Mouse (Mus musculus): Measurements from ENCODE around the gene Gstcd. TPM values are rescaled to one million over a fixed set of nuclear protein-coding genes. Genes with fewer than 3 reads are reported as not detected.

Gene Gstcd
- polyA plus RNA-seq (2015; fragmentation: Nextera tagmentation; extraction: Ambion mirVana), result 2.0 TPM in 2 replicates

GRCm38 (mm10) chr3:133091664-133092273 lies at the start of gene Gstcd, which contains the start of gene Ints12:
TSS of gene Gstcd (minus strand) at chr3:133092033.
TSS of gene Ints12 (plus strand) at chr3:133091840.
- TF ChIP-seq EP300 (IDR thresholded peaks at IDR 0.05) (peak; percentile 62), CTCF (IDR thresholded peaks at IDR 0.05) (no peak)
- Histone ChIP-seq H3K27me3 (replicated peaks; ENCODE audit: insufficient read depth, low read length) (no peaks in the 10 kb centered on the region), H3K27ac (ENCODE audit: low read length) (peak within 1 kb of the TSS; percentile 90), H3K4me3 (ENCODE audit: low read depth, low read length) (peak within 1 kb of the TSS; percentile 94), H3K36me3 (ENCODE audit: insufficient read depth, low read length) (no peaks in the 10 kb centered on the region), H3K4me1 (ENCODE audit: insufficient read depth, low read depth, low read length) (peaks cover 6% of the 10 kb centered on the region; the same call in 1 of the 2 replicates), H3K4me2 (replicated peaks; ENCODE audit: low read depth, low read length) (peak within 1 kb of the TSS; percentile 85), H3K9ac (replicated peaks; ENCODE audit: low read depth) (peak within 1 kb of the TSS; percentile 86), H3K9me3 (ENCODE audit: low read length) (no peaks in the 10 kb centered on the region)
- DNase-seq (ENCODE audit: low spot score) (peak; percentile 98), ATAC-seq (peak; percentile 98)
- 1% methylated on average over 53 of the region's 53 CpGs for WGBS

- WGBS, result 60% methylated on average over 8 of the region's 8 CpGs
- H3K9me3 ChIP-seq (ENCODE audit: low read length), result no peaks in the 10 kb centered on the region
- no peak overlapping the region for H3K9ac ChIP-seq (replicated peaks; ENCODE audit: low read depth)
- ATAC-seq (no peak), DNase-seq (ENCODE audit: low spot score) (no peak)
- no peak overlapping the region for H3K4me3 ChIP-seq (ENCODE audit: low read depth, low read length)
- no peaks in the 10 kb centered on the region for H3K4me1 ChIP-seq (ENCODE audit: insufficient read depth, low read depth, low read length)
- no peaks in the 10 kb centered on the region for H3K27me3 ChIP-seq (replicated peaks; ENCODE audit: insufficient read depth, low read length)
- H3K27ac ChIP-seq (ENCODE audit: low read length), result no peak overlapping the region
- H3K36me3 ChIP-seq (ENCODE audit: insufficient read depth, low read length), result no peaks in the 10 kb centered on the region
- TF ChIP-seq CTCF (IDR thresholded peaks at IDR 0.05), result no peak
- no peak for TF ChIP-seq EP300 (IDR thresholded peaks at IDR 0.05)
- no peak overlapping the region for H3K4me2 ChIP-seq (replicated peaks; ENCODE audit: low read depth, low read length)
Measured at GRCm38 (mm10) chr3:133132611-133133010, 40.8 kb upstream of the Gstcd start.

GRCm38 (mm10) chr3:133131372-133131771 lies 39.5 kb upstream of the Gstcd start:
- H3K36me3 ChIP-seq (ENCODE audit: insufficient read depth, low read length), result no peaks in the 10 kb centered on the region
- no peaks in the 10 kb centered on the region for H3K9me3 ChIP-seq (ENCODE audit: low read length)
- no peaks in the 10 kb centered on the region for H3K4me1 ChIP-seq (ENCODE audit: insufficient read depth, low read depth, low read length)
- no peak overlapping the region for H3K4me2 ChIP-seq (replicated peaks; ENCODE audit: low read depth, low read length)
- DNase-seq (ENCODE audit: low spot score), result no peak
- H3K27me3 ChIP-seq (replicated peaks; ENCODE audit: insufficient read depth, low read length), result no peaks in the 10 kb centered on the region
- H3K4me3 ChIP-seq (ENCODE audit: low read depth, low read length), result no peak overlapping the region
- WGBS, result 91% methylated on average over 5 of the region's 5 CpGs
- ATAC-seq, result no peak
- no peak overlapping the region for H3K27ac ChIP-seq (ENCODE audit: low read length)
- H3K9ac ChIP-seq (replicated peaks; ENCODE audit: low read depth), result no peak overlapping the region
- no peak for TF ChIP-seq EP300 (IDR thresholded peaks at IDR 0.05)
- no peak for TF ChIP-seq CTCF (IDR thresholded peaks at IDR 0.05)

GRCm38 (mm10) chr3:133113281-133113680 lies 21.4 kb upstream of the Gstcd start:
- WGBS, result 36% methylated on average over 1 of the region's 1 CpGs
- Histone ChIP-seq H3K9me3 (ENCODE audit: low read length) (no peaks in the 10 kb centered on the region), H3K36me3 (ENCODE audit: insufficient read depth, low read length) (no peaks in the 10 kb centered on the region), H3K4me3 (ENCODE audit: low read depth, low read length) (no peak overlapping the region), H3K9ac (replicated peaks; ENCODE audit: low read depth) (no peak overlapping the region), H3K27ac (ENCODE audit: low read length) (no peak overlapping the region), H3K4me1 (ENCODE audit: insufficient read depth, low read depth, low read length) (no peaks in the 10 kb centered on the region), H3K27me3 (replicated peaks; ENCODE audit: insufficient read depth, low read length) (no peaks in the 10 kb centered on the region), H3K4me2 (replicated peaks; ENCODE audit: low read depth, low read length) (no peak overlapping the region)
- DNase-seq (ENCODE audit: low spot score) (no peak), ATAC-seq (no peak)
- TF ChIP-seq EP300 (IDR thresholded peaks at IDR 0.05) (no peak), CTCF (IDR thresholded peaks at IDR 0.05) (no peak)

- 28% methylated on average over 2 of the region's 2 CpGs for WGBS
- H3K9ac ChIP-seq (replicated peaks; ENCODE audit: low read depth), result no peak overlapping the region
- no peak overlapping the region for H3K4me3 ChIP-seq (ENCODE audit: low read depth, low read length)
- H3K4me1 ChIP-seq (ENCODE audit: insufficient read depth, low read depth, low read length), result no peaks in the 10 kb centered on the region
- no peak overlapping the region for H3K27ac ChIP-seq (ENCODE audit: low read length)
- ATAC-seq (no peak), DNase-seq (ENCODE audit: low spot score) (no peak)
- peaks cover 7% of the 10 kb centered on the region; the same call in 1 of the 2 replicates for H3K36me3 ChIP-seq (ENCODE audit: insufficient read depth, low read length)
- H3K4me2 ChIP-seq (replicated peaks; ENCODE audit: low read depth, low read length), result no peak overlapping the region
- H3K27me3 ChIP-seq (replicated peaks; ENCODE audit: insufficient read depth, low read length), result no peaks in the 10 kb centered on the region
- H3K9me3 ChIP-seq (ENCODE audit: low read length), result no peaks in the 10 kb centered on the region
- no peak for TF ChIP-seq EP300 (IDR thresholded peaks at IDR 0.05)
- TF ChIP-seq CTCF (IDR thresholded peaks at IDR 0.05), result peak; percentile 63
Measured at GRCm38 (mm10) chr3:133111741-133112140, 19.9 kb upstream of the Gstcd start.

GRCm38 (mm10) chr3:133109844-133110243 lies 18.0 kb upstream of the Gstcd start:
- Histone ChIP-seq H3K27ac (ENCODE audit: low read length) (no peak overlapping the region), H3K9me3 (ENCODE audit: low read length) (no peaks in the 10 kb centered on the region), H3K4me1 (ENCODE audit: insufficient read depth, low read depth, low read length) (no peaks in the 10 kb centered on the region), H3K36me3 (ENCODE audit: insufficient read depth, low read length) (peaks cover 11% of the 10 kb centered on the region; the same call in 1 of the 2 replicates), H3K9ac (replicated peaks; ENCODE audit: low read depth) (no peak overlapping the region), H3K4me3 (ENCODE audit: low read depth, low read length) (no peak overlapping the region), H3K4me2 (replicated peaks; ENCODE audit: low read depth, low read length) (no peak overlapping the region), H3K27me3 (replicated peaks; ENCODE audit: insufficient read depth, low read length) (no peaks in the 10 kb centered on the region)
- DNase-seq (ENCODE audit: low spot score) (no peak), ATAC-seq (no peak)
- TF ChIP-seq EP300 (IDR thresholded peaks at IDR 0.05) (no peak), CTCF (IDR thresholded peaks at IDR 0.05) (no peak)
- WGBS, result 91% methylated on average over 4 of the region's 4 CpGs

Measured in lung, postnatal 0 days (tissue).